Mouse (Mus musculus): ENCODE results near the gene Cetn4. TPM values are rescaled to one million over a fixed set of nuclear protein-coding genes. Genes with fewer than 3 reads are reported as not detected.
A peak's percentile ranks its signal among the peaks of the same experiment; 100 is the strongest.

The Cetn4 gene
- total and polyA plus RNA-seq, 3 experiments: 0.89 to 2.2 (median 1.4) TPM

- dilution Hi-C loops (cut with MboI; ENCODE audit: extremely low pct_ligation_motif_present, extremely low pct_unique_long_range_greater_than_20kb, low sequenced_read_pairs) (no loop called here), in situ Hi-C loops (cut with MboI; ENCODE audit: low pct_ligation_motif_present, low pct_unique_long_range_greater_than_20kb, low sequenced_read_pairs) (no loop called here)
- TF ChIP-seq ZNF384 (IDR thresholded peaks at IDR 0.05; ENCODE audit: low read depth, low read length): no peak
- no peak for TF ChIP-seq MAX (IDR thresholded peaks at IDR 0.05; ENCODE audit: low read length)
- no peak for TF ChIP-seq CHD2 (IDR thresholded peaks at IDR 0.05; ENCODE audit: low read length)
- no peak for TF ChIP-seq MEF2A (IDR thresholded peaks at IDR 0.05; ENCODE audit: borderline replicate concordance, low read depth, low read length)
- TF ChIP-seq RCOR1 (conservative IDR thresholded peaks at IDR 0.05; ENCODE audit: low read depth, low read length): no peak
- TF ChIP-seq MYC (IDR thresholded peaks at IDR 0.05; ENCODE audit: low read depth, low read length): no peak
- TF ChIP-seq TBP (conservative IDR thresholded peaks at IDR 0.05; ENCODE audit: low read depth, low read length): no peak
- no peak for TF ChIP-seq JUND (conservative IDR thresholded peaks at IDR 0.05; ENCODE audit: low read depth, low read length)
- TF ChIP-seq ZKSCAN1 (IDR thresholded peaks at IDR 0.05; ENCODE audit: borderline replicate concordance, low read depth, low read length): no peak
- TF ChIP-seq ZC3H11A (IDR thresholded peaks at IDR 0.05; ENCODE audit: low read depth, low read length): no peak
- TF ChIP-seq MAZ (IDR thresholded peaks at IDR 0.05; ENCODE audit: low read depth, low read length): no peak
- no peak for TF ChIP-seq ETS1 (conservative IDR thresholded peaks at IDR 0.05; ENCODE audit: low read depth, low read length)
- no peak for TF ChIP-seq POLR2A (IDR thresholded peaks at IDR 0.05; ENCODE audit: low read depth, low read length)
- no peak for TF ChIP-seq USF2 (conservative IDR thresholded peaks at IDR 0.05; ENCODE audit: low read depth, low read length)
- TF ChIP-seq EP300 (IDR thresholded peaks at IDR 0.05; ENCODE audit: low read length): no peak
- no peak for TF ChIP-seq RAD21 (IDR thresholded peaks at IDR 0.05; ENCODE audit: low read depth, low read length)
- peaks cover 0 to 20% of the 10 kb centered on the region in 2 experiments; a peak in 3 of 4 replicates for H3K4me1 ChIP-seq (ENCODE audit: control insufficient read depth in 1 of 2, insufficient read depth in 2 of 2)
- H3K27ac ChIP-seq (ENCODE audit: insufficient read depth, low read depth): no peak overlapping the region
- H3K9me3 ChIP-seq (replicated peaks; ENCODE audit: low read length): no peaks in the 10 kb centered on the region
- no peak overlapping the region for H3K9ac ChIP-seq (ENCODE audit: insufficient read depth, low read depth)
- DNase-seq (ENCODE audit: extremely low read depth): no peak
- H3K4me2 ChIP-seq (ENCODE audit: insufficient read depth, low read depth, poor library complexity, severe bottlenecking): no peak overlapping the region
- no peaks in the 10 kb centered on the region for H3K79me2 ChIP-seq (replicated peaks; ENCODE audit: control insufficient read depth, extremely low read depth, insufficient read depth, poor library complexity, severe bottlenecking)
- no peaks in the 10 kb centered on the region for H3K36me3 ChIP-seq (replicated peaks in 1 of 2; ENCODE audit: control insufficient read depth in 1 of 2, insufficient read depth in 1 of 2, low read length in 1 of 2)
- no peaks in the 10 kb centered on the region for H3K27me3 ChIP-seq (replicated peaks)
- H3K4me3 ChIP-seq (replicated peaks in 1 of 3; ENCODE audit: low read depth in 2 of 3, low read length in 2 of 3, poor library complexity in 1 of 3): no peak overlapping the region
Measured at GRCm38 (mm10) chr3:37291929-37292328, 20.6 kb downstream of the Cetn4 start.

GRCm38 (mm10) chr3:37290881-37291541 is 21.5 kb downstream of the Cetn4 start:
- peaks cover 0 to 20% of the 10 kb centered on the region in 2 experiments; a peak in 3 of 4 replicates for H3K4me1 ChIP-seq (ENCODE audit: control insufficient read depth in 1 of 2, insufficient read depth in 2 of 2)
- H3K27me3 ChIP-seq (replicated peaks): no peaks in the 10 kb centered on the region
- no peak overlapping the region for H3K4me2 ChIP-seq (ENCODE audit: insufficient read depth, low read depth, poor library complexity, severe bottlenecking)
- no peak for TF ChIP-seq NELFE (IDR thresholded peaks at IDR 0.05; ENCODE audit: low read depth, low read length)
- TF ChIP-seq ETS1 (conservative IDR thresholded peaks at IDR 0.05; ENCODE audit: low read depth, low read length): no peak
- no peak for TF ChIP-seq BHLHE40 (IDR thresholded peaks at IDR 0.05; ENCODE audit: low read depth, low read length)
- TF ChIP-seq CTCF (conservative IDR thresholded peaks at IDR 0.05 in 1 of 2, IDR thresholded peaks at IDR 0.05 in 1 of 2; ENCODE audit: low read depth in 2 of 2, low read length in 2 of 2): peak in 1 of 2 experiments; percentile 15; a peak in 1 of 4 replicates
- TF ChIP-seq POLR2AphosphoS2 (IDR thresholded peaks at IDR 0.05; ENCODE audit: low read depth, low read length): no peak
- H3K36me3 ChIP-seq (replicated peaks in 1 of 2; ENCODE audit: control insufficient read depth in 1 of 2, insufficient read depth in 1 of 2, low read length in 1 of 2): no peaks in the 10 kb centered on the region
- no peak overlapping the region for H3K27ac ChIP-seq (ENCODE audit: insufficient read depth, low read depth)
- in situ Hi-C loops (cut with MboI; ENCODE audit: low pct_ligation_motif_present, low pct_unique_long_range_greater_than_20kb, low sequenced_read_pairs): no loop called here
- DNase-seq (ENCODE audit: extremely low read depth): no peak
- no peak overlapping the region for H3K9ac ChIP-seq (ENCODE audit: insufficient read depth, low read depth)
- no peaks in the 10 kb centered on the region for H3K9me3 ChIP-seq (replicated peaks; ENCODE audit: low read length)
- no peaks in the 10 kb centered on the region for H3K79me2 ChIP-seq (replicated peaks; ENCODE audit: control insufficient read depth, extremely low read depth, insufficient read depth, poor library complexity, severe bottlenecking)
- H3K4me3 ChIP-seq (replicated peaks in 1 of 3; ENCODE audit: low read depth in 2 of 3, low read length in 2 of 3, poor library complexity in 1 of 3): no peak overlapping the region
- dilution Hi-C loops (cut with MboI; ENCODE audit: extremely low pct_ligation_motif_present, extremely low pct_unique_long_range_greater_than_20kb, low sequenced_read_pairs): no loop called here
